Mouse (Mus musculus) E14TG2a.4 (cell line): Measurements from ENCODE around the gene Necap2.

Experiments used
- CTCF ChIP-seq: conservative IDR thresholded peaks from 2 replicates; pipeline ENCODE4 v1.5.1; 2014; ENCODE audit warnings: low read length
- POU5F1 ChIP-seq: IDR thresholded peaks from 2 replicates; pipeline ENCODE4 v1.6.1; 2014; ENCODE audit warnings: low read length, borderline replicate concordance

DNA sequence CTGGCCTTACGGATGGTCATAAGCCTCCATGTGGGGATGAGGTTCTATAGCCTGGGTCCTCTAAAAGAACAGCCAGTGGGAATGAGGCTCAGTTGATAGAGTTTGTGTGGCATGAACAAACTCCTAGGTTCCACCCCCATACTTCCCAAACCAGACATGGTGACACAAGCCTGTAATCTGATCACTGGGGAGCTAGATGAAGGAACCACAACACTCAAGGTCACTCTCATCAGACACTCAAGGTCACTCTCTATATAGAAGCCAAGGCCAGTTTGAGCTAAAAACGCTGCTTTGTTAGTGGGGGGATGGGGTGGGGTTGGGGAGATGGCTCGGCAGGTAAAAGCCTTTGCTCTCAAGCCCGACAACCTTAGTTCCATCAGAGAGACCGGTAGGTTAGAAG is 21.8 kb upstream of the Necap2 start:
- TF ChIP-seq CTCF (no peak), POU5F1 (no peak)
